Mouse (Mus musculus): ENCODE data around the gene Tmem132c.

The Tmem132c gene

DNA sequence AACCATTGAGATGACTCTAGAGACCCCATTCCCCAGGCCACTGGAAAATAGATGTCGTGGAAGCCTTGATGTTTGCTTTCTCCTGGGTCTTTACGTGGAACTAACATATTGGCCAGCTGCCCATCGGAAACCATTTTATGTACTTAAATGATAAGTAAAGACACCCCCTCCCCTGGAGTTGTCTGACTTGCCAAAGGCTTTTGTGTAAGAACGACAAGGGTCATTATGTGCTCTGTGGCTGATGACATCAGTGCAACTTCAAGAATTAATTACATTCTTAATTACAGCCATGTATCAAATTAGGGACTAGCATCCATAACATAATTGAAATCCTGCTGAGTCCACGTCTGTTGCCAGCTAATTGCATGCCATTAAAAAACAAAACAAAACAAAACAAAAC lies 45.3 kb downstream of the Tmem132c start:
- no peak for DNase-seq (ENCODE audit: low spot score)

DNA sequence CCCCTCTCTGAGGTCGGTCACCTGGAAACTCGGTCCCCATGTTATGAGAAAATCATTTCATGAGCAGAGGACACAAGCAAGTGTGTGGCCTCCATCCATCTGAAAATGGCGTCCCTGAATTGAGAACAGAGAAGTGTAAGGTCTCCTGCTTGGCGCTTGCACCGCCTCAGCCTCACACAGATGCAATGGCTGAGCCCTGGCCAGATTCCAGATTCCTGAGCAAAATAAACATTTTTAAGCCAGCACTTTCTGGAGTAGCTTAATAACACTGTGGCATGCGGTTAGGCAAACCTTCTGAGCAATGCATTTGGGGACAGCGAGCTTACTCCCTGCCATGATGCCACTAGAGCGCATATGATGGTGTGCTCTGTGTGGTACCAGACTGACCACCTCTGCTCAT lies 48.1 kb downstream of the Tmem132c start:
- DNase-seq (ENCODE audit: low spot score): no peak

DNA sequence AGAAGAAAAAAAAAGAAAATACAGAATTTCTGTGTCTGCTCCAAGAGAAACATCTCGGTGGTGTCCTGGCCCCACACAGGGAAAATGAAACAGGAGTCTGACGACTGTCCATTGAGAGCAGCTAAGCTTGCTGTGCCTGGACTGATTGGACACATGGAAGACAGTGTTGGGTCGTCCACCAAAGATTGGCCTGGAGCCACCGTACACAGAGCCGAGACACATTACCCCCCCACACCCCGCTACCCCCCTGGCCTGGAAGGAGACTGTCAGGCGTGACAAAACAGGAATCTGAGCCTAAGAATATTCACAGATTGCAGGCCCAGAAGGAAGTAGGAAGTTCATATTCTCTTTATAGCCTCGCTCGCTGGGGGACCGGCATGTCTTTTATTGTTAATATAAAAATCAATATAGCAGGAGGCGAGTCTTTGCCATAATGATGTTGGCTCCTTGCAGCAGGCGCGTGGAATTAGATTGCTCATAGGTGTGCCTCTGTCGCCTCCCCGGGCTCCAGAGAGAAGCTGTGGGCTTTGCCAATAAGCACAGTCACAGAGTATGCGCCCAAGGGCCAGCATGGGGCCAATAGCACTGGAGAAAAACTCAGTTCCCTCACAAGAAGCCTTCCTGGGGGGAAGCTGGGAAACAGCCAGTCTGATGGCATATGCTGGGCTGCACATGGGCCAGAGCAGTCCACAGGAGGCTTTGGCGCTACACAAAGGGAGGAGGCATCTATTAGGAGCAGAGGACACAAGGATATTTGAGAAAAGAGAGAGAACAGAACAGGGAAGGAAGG lies 49.0 kb downstream of the Tmem132c start:
- no peak for DNase-seq (ENCODE audit: low spot score)

DNA sequence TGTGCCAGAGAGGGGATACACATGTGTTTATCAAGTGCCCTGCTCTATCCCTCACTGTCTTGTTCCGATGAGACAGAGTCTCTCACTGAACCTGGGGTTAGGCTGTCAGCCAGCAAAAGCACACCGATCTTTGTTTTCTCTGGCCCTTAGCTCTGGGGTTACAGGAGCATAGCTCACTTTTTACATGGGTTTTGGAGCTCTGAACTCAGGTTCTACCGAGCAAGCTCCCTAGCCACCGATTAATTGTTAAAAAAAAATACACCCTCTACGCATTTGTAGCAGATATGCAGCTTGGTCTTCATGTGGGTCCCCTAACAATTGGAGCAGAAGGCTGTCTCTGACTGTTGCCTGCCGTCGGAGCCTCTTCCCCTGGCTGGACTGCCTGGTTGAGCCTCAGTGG lies 50.0 kb downstream of the Tmem132c start:
- no peak for DNase-seq (ENCODE audit: low spot score)

DNA sequence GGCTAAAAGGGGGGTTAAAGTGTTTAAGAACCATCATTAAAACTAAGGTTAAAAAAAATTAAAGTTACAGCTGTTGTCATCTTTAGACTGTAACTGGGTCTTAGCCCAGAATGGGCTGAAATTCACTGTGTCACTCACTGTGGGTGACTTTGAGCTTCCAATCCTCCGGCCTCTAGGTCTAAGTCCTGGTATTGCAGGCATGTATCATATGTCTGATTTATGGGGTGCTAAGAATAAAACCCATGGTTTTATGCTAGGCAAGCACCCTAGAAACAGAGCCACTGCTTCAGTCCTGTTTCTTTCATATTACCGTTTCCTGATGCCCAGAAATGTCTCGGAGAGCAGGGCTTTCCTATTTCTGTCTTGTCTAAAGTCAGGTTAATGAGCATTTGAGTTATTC lies 52.1 kb downstream of the Tmem132c start:
- no peak for DNase-seq (ENCODE audit: low spot score)

DNA sequence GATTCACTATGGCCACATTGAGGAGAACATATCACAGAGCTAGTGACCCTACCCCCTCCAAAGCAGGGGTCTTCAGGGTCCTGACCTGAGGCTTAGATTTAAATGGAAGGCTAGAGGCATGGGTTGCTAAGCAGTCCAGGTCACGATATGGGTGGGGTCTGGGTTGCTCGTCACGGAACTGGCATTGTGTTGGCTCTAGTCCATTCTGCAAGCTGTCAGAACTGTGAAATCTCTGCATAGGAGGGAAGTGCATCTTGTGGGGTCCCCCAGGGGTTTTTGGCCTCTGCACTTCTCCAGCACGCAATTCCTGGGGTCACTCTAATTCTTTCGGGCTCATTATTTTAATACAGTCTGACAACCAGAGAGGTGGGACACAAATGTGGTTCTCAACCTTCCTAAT lies 55.9 kb downstream of the Tmem132c start:
- DNase-seq (ENCODE audit: low spot score): no peak

DNA sequence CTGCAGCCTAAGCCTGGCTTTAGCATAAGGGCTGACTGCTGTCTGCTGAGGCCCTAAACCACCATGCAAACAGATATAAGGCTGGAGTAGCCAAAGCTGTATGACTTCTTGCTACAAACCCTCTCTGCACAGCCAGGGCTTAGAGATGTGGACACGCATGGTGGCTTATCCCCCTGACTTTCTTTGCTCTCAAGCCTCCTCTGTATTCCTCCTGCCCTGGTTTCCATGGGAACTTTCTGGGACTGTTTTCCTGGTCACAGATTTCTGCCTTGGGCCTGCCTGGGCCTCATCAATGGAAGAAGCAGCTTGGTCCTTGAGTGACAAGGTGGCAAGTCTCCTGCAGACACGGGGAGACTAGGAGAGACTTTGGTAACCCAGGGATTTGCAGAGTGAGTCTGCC lies 56.5 kb downstream of the Tmem132c start:
- DNase-seq (ENCODE audit: low spot score): no peak

DNA sequence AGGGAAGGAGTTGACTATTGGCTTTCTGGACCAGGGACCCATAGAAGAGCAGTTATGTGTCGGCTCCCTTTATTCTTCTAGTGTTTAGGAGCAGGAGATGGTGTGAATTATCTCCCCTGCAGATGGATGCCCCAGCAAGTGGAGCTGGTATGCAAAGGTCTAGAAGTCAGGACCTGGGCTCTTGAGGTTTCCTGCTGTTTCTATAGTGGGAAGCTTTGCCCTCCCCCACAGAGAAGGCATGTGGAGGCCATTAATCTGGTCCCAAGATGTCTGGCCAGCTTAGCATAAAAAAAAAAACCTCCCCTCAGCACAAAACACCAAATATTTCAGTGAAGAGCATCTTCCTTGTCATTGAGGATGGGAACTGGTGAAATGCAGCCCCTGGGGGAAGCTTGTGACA lies 57.4 kb downstream of the Tmem132c start:
- DNase-seq (ENCODE audit: low spot score): no peak

DNA sequence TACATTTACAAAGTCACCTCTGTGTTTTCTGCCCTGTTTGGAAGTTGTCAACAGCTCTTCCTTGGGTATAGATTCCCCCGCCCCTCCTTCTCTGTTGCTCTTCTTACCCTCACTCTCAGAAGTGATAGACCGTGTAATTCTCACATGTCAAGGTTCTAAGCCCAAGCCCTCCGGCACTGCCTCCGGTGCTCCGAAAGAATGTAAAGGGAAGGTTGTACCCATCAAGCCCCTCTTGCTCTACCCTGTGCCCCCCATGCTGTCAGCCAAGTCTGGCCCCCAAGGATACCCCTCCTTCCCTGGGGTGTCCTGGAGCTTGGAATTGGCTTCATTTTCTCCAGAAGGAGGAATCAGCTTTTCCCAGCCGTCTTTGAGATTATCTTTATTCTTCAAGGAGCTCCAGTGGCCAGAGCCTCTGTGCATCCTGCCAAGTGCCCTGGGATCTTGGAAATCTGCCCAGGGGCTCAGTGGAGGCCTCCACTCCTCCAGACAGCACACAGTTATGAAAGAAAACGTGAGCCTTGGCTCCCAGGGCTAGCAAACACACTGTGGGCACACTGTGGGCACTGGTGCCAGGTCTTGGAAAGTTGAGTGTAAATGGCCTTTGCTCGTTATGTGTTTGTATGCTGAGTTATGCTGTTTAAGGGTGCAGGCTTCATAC lies 59.1 kb downstream of the Tmem132c start:
- DNase-seq (ENCODE audit: low spot score): peak; percentile 11

DNA sequence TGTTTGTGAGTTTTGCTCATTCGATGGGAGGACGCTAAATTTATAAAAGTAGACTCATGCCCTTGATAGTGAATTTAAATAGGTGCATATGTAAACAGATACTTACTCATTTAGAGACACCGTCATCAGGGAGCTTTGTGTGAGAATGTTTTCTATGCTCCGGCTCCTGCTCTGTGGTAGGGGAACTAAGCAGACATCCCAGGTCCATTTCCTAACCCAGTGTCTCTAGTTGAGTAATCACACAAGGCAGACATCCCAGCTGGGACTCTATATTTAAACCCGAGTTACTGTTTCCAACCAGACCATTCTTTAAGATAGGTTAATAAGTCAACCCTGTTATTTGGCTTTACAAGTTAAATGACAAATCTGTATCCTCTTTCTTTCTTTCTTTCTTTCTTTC lies 63.7 kb downstream of the Tmem132c start:
- no peak for DNase-seq (ENCODE audit: low spot score)

DNA sequence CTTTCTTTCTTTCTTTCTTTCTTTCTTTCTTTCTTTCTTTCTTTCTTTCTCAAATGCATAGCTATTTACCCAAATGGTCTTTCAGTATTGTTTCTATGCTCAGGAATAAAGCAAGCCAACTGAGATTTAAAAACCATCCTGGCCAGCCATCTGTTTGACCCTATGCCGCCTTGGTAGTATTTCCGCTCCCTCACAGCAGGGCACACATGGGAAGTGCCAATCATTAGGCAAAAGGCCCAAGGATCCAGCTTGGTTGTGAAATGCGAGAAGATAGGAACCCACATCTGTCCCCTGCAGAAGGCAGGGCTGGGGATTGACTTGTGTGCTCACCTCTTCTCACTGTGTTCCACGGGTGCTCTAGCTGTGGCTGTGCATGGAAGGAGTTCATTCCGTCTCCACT lies 64.1 kb downstream of the Tmem132c start:
- DNase-seq (ENCODE audit: low spot score): no peak

DNA sequence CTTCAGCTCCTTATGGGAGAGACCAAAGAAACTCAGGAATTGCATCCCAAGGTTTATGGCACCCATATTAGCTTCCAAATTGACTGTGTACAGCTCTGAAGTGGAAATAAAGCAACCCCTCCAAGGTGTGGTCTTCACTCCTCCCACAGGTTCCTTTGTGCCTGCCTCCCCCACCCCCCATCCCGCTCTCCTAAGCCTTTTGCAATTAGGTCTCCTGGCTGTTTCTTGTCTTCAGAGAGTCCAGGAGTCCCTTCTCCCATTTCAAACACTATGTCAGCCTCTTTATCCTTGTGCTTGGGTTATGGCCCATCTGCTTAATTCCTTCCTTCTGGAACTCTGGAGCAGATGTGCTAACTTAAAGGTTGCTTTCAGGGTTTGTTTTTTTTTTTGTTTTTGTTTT lies 65.1 kb downstream of the Tmem132c start:
- no peak for DNase-seq (ENCODE audit: low spot score)

DNA sequence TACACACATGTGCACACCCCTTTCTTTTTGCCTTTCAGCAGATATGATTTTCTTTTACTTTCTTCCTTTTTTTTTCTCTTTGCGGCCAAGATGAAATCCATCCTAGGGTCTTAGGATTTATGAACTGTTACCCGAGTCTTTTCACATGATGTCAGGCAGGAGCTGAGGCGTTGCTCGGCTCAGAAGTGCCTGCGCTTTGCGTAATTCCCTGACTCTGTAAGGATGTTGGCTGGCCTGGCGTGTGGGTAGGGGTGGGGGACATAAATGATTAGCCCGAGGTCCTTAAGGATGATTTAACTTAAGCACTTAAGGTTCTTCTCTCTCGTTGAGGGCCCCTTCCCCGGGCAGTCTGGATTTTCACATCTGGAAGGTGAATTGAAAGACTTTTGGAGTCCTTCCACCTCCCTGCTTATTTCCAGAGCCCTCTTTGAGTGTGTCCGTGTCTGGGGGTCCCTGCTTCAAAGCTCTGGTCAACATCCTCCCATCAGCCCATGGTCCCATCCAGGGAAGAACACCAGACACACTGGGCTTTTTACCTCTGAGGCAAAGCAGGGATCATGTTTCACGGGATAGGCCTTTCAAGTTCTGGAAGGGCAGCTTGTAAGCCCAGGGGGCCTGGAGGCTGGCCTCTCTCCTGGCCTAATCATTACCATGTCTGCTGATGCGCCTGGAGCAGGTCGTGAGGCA lies 68.9 kb downstream of the Tmem132c start:
- no peak for DNase-seq (ENCODE audit: low spot score)

DNA sequence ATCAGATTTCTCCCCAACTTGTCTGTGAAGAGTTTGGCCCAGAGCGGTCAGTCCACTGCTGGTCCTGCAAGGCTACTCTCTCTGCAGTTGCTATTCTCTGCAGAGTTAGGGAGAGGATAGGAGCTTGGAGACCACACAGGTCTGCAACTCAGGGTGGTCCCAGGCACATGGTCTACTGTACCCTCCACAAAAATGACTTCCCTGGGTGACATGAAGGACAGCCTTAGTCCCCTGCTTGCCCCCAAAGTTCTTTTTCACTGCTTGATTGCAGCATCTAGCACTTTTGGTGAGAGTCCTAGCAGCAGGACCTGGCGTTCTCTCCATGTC lies 69.4 kb downstream of the Tmem132c start:
- no peak for DNase-seq (ENCODE audit: low spot score)

DNA sequence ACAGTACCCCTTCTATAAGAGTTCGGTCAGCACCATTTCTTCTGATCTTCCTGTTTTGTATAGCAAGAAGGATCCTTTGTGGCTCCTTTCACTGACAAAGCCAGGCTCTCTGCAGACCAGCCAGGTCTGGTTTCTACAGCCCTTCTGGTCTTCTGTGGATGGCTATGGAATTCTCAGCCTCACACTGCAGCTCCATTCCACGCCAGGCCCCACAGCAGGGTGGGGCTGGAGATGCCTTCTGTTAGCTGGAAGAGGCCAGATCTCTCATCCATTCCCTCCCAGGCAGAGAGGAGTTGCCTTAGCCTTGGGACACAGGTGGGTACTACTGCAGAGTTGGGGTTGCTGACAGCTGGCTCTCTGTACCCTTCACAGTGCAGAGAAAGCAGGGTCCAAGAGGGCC lies 72.0 kb downstream of the Tmem132c start:
- DNase-seq (ENCODE audit: low spot score): no peak

DNA sequence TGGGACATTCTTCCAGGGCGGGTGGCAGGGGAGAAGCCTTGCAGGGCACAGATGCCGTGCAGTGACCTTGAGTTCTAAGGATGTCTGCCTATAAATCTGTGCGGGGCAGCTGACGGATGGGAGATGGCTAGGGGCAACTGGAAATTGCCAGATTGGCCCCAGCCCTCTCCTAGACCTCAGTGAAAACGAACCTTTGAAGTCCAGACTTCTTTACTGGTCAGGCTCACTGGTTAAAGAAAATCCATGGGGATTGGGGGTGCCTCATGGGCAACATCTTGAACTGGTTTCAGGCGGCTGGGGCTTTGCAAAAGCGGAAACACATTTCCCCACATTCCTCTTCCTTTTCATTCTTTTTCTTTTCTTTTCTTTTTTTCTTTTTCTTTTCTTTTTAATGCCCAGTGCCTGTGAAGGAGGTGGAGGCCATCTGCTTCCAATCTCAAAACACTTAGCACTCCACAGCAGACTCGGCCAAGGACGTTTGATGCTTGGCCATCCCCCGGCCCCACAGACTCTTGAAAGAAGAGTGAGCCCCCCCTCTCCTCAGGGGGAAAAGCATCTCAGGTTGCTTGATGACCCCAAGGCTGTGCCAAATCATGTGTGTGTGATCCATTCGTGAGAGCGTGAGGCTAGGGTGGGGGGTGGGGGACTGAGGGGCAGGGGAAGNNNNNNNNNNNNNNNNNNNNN lies 77.6 kb downstream of the Tmem132c start:
- no peak for DNase-seq (ENCODE audit: low spot score)

DNA sequence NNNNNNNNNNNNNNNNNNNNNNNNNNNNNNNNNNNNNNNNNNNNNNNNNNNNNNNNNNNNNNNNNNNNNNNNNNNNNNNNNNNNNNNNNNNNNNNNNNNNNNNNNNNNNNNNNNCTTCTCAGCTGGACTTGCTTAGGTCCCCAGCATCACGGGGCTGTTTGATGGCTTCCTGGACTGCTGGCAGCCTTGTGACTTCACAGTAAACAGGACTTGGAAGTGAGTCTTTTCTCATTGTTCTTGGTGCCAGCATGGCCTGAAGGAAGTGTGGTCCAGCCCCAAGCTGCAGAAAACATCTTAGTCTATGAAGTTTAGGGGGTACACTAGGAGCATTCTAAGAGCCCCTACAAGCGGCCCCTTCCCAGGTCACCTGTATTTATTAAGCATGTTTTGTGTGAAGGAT lies 83.0 kb downstream of the Tmem132c start:
- no peak for DNase-seq (ENCODE audit: low spot score)

DNA sequence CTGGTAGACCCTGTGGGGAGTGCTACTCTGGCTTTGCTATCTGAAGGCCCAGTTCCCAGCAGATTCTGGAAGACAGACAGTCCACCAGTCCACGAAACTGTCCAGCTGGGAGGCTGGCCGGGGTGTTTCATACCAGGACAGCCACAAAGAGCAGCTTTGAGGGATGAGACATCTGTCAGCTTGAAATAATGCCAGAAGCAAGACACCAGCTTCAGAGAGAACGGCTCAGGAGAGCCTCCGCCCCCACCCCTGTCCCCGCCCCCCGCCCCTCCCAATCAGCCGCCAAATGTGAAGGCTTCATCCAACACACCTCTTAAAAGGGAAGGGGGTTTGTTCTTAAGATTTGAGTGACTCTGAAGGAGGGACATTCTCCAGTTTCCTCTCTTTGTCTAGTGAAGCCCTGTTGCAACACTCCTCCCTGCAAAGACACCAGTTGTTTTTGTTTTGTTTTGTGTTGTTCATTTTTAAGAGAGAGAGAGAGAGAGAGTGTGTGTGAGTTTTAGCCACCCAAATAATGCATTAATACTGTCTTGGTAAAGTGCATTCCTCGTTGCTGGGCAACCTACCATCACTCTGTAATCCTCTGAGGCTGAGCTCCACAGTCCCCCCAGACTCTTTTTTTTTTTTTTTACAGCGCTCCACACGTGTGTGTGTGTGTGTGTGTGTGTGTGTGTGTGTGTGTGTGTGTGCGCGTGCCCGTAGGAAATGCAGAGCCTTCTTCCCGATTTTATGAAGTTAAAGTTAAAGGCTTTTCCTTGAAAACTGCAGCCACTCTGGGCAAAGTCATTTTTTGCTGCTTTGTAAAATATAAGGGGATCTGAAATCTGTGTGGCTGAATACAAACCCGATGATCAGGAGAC lies 94.7 kb downstream of the Tmem132c start:
- DNase-seq (ENCODE audit: low spot score): peak; percentile 51

DNA sequence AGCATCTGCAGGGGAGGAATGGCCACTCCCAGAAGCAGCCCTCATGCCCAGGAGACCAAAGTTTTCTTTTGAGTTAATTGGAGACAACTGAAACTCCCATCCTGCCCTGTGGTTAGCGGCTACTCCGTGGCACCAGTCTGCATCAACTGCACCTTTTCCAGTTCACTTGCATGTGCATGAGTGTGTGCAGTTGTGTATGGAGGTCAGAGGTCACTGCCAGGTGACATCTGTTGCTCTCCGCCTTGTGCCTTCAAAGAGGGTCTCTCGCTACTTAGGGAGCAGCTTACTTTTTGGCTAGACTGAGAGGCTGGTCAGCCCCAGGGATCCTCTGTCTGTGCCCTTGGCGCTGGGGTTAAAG lies 95.3 kb downstream of the Tmem132c start:
- no peak for DNase-seq (ENCODE audit: low spot score)

DNA sequence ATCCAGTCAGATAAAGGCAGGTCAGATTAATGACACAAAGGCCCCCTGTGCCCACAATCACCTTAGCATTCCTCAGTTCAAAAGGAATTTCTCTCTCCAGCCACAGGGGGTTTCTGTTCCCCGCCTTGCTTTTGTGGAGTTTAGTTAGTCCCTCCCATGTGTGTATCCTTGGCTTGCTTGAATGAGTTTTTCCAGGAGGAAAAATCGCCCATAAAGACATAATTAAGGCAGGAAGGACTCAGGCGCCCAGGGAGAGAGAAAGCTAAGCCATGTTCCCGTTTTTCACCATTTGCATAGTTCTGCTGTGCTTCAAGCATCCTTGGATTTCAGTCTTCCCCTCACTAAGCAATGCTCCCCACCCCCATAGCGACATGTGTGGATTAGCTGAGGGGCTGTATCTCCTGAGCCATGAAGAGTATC lies 97.4 kb downstream of the Tmem132c start:
- DNase-seq (ENCODE audit: low spot score): no peak

DNA sequence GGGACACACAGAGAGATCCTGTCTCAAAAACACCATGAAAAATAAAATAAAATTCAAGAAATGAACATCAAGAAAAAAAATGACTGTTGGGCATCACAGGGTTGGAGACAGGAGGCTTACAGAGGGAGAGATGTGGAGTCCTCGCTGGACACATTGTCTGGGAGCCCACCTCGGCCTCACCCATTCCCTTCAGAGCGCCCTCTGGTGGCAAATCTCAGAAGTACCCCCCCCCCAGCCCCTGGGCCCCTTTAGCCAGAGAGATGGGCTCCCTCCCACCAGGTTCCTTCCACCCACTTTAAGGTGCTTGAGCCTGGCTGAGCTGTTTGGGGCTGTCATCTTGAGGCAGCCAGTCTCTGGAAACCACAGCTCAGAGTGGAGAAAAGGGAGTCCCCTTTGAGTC lies 99.5 kb downstream of the Tmem132c start:
- DNase-seq (ENCODE audit: low spot score): no peak

DNA sequence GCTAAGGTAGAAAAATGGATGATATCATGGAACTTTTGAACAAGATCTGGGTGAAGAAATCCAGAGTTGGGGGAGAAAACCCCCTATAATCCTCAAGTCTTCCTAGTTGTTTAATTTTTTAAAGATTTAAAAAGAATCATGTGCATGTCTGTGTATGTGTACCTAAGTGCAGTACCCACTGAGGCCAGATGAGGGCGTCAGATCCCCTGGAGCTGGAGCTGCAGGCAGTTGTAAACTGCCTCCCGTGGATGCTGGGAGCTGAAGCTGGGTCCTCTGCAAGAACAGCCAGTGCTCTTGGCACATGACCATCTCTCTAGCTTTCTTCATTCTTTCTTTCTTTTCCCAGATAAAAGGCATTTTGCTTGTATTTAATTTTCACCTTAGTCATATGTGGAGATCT lies 103.1 kb downstream of the Tmem132c start:
- no peak for DNase-seq (ENCODE audit: low spot score)

Measured in layer of hippocampus, adult 11-12 months (tissue).